Mouse (Mus musculus) heart, embryonic 14.5 days (tissue): ENCODE measurements around the gene Faah. TPM values are rescaled to one million over a fixed set of nuclear protein-coding genes. Genes with fewer than 3 reads are reported as not detected.
A peak's percentile ranks its signal among the peaks of the same experiment; 100 is the strongest.

Source experiments
- ATAC-seq: fragments of 200-750 bp; cut with Nextera tagmentation; 2 replicates; pipeline ENCODE4 v1.8.0; 2017; ENCODE audit warnings: low read depth, moderate TSS enrichment; ENCODE audit not compliant: insufficient number of reproducible peaks, insufficient read depth, low FRiP score
- H3K27ac ChIP-seq, 2 experiments: fragments of 200-500 bp in 1 of 2; fragments of 300-500 bp in 1 of 2; sonication (generic) in 1 of 2; replicated peaks in 1 of 2; 2 replicates each; pipeline ENCODE4 v1.5.1; 2012 to 2014; ENCODE audit warnings: low read depth in 2 of 2, low read length in 2 of 2, control low read depth in 1 of 2, mild to moderate bottlenecking in 1 of 2, mixed read lengths in 1 of 2; ENCODE audit not compliant: control insufficient read depth in 1 of 2, insufficient read depth in 1 of 2
- H3K27me3 ChIP-seq: fragments of 300-500 bp; sonication (generic); 2 replicates; pipeline ENCODE4 v1.6.1; 2014; ENCODE audit warnings: mild to moderate bottlenecking, low read length, control low read depth; ENCODE audit not compliant: control insufficient read depth, insufficient read depth
- H3K36me3 ChIP-seq: fragments of 300-500 bp; sonication (generic); 2 replicates; pipeline ENCODE4 v1.6.1; 2014; ENCODE audit warnings: mild to moderate bottlenecking, control low read depth, low read length, mixed read lengths; ENCODE audit not compliant: control insufficient read depth, insufficient read depth
- H3K4me1 ChIP-seq, 2 experiments: fragments of 200-500 bp in 1 of 2; fragments of 300-500 bp in 1 of 2; sonication (generic) in 1 of 2; 2 replicates each; pipeline ENCODE4 v1.6.1; 2012 to 2014; ENCODE audit warnings: low read length in 2 of 2, control low read depth in 1 of 2, mixed read lengths in 1 of 2; ENCODE audit not compliant: control insufficient read depth in 2 of 2, insufficient read depth in 2 of 2
- H3K4me2 ChIP-seq: fragments of 300-500 bp; sonication (generic); 2 replicates; pipeline ENCODE4 v1.6.1; 2014; ENCODE audit warnings: mild to moderate bottlenecking, low read length
- H3K4me3 ChIP-seq, 2 experiments: fragments of 200-500 bp in 1 of 2; fragments of 300-500 bp in 1 of 2; sonication (generic) in 1 of 2; 2 replicates each; pipeline ENCODE4 v1.5.1; 2012 to 2014; ENCODE audit warnings: low read length in 2 of 2, mild to moderate bottlenecking in 2 of 2, control low read depth in 1 of 2, low read depth in 1 of 2, moderate library complexity in 1 of 2; ENCODE audit not compliant: control insufficient read depth in 1 of 2, insufficient read depth in 1 of 2
- H3K9ac ChIP-seq: fragments of 300-500 bp; sonication (generic); 2 replicates; pipeline ENCODE4 v1.6.1; 2014; ENCODE audit warnings: mild to moderate bottlenecking, low read length
- H3K9me3 ChIP-seq: fragments of 300-500 bp; sonication (generic); 2 replicates; pipeline ENCODE4 v1.6.1; 2016; ENCODE audit warnings: low read length, control low read depth; ENCODE audit not compliant: control insufficient read depth
- WGBS: fragments of 180-500 bp; shearing (Covaris S2); extraction: QIAGEN DNeasy Blood & Tissue Kit; methylation state at CpG from one replicate; pipeline ENCODE4 v1.1.7; 2014; 5-methylcytosine and 5-hydroxymethylcytosine counted together
- polyA plus RNA-seq: library from polyadenylated mRNA; unstranded; fragments of >200 nt; fragmentation: Nextera tagmentation; extraction: Ambion mirVana; gene quantifications from 2 replicates; pipeline ENCODE4 v1.2.1, GENCODE M21; 2014

Faah gene
- polyA plus RNA-seq, 1 experiment from 2014 or later = 1.9 TPM

GRCm38 (mm10) chr4:116017300-116017901 is 325 bp downstream of the Faah start:
- H3K36me3 ChIP-seq = no peaks in the 10 kb centered on the region
- ATAC-seq = peak; percentile 68
- H3K4me2 ChIP-seq = peak overlapping the region; percentile 100
- 0 out of 4 replicates have a peak, but pooled peaks cover 3 to 5% of the 10 kb centered on the region in 2 experiments for H3K4me1 ChIP-seq
- H3K9me3 ChIP-seq = no peaks in the 10 kb centered on the region
- peak overlapping the region; percentile 62 to 66 for H3K4me3 ChIP-seq
- H3K27me3 ChIP-seq = peaks cover 52% of the 10 kb centered on the region
- WGBS = under 1% methylated on average over 60 of the region's 60 CpGs
- H3K27ac ChIP-seq = no peak overlapping the region
- peak overlapping the region; percentile 68 for H3K9ac ChIP-seq

- Histone ChIP-seq H3K4me1 (0 out of 4 replicates have a peak, but pooled peaks cover 3 to 5% of the 10 kb centered on the region in 2 experiments), H3K4me3 (peak overlapping the region; percentile 62 to 66), H3K9me3 (no peaks in the 10 kb centered on the region), H3K36me3 (no peaks in the 10 kb centered on the region), H3K27ac (no peak overlapping the region), H3K4me2 (peak overlapping the region; percentile 100), H3K27me3 (peaks cover 54% of the 10 kb centered on the region), H3K9ac (peak overlapping the region; percentile 68)
- 13% methylated on average over 16 of the region's 16 CpGs for WGBS
- ATAC-seq = no peak
Observed at GRCm38 (mm10) chr4:116016862-116017299, 845 bp downstream of the Faah start.

GRCm38 (mm10) chr4:116016396-116016795 is 1.3 kb downstream of the Faah start:
- H3K27ac ChIP-seq = no peak overlapping the region
- no peaks in the 10 kb centered on the region for H3K36me3 ChIP-seq
- H3K4me3 ChIP-seq = no peak overlapping the region; a peak in 1 of 4 replicates
- WGBS = 57% methylated on average over 3 of the region's 3 CpGs
- no peak for ATAC-seq
- H3K4me1 ChIP-seq = 0 out of 4 replicates have a peak, but pooled peaks cover 3 to 5% of the 10 kb centered on the region in 2 experiments
- no peak overlapping the region for H3K9ac ChIP-seq
- no peaks in the 10 kb centered on the region for H3K9me3 ChIP-seq
- peaks cover 54% of the 10 kb centered on the region for H3K27me3 ChIP-seq
- H3K4me2 ChIP-seq = peak overlapping the region; percentile 100

DNA sequence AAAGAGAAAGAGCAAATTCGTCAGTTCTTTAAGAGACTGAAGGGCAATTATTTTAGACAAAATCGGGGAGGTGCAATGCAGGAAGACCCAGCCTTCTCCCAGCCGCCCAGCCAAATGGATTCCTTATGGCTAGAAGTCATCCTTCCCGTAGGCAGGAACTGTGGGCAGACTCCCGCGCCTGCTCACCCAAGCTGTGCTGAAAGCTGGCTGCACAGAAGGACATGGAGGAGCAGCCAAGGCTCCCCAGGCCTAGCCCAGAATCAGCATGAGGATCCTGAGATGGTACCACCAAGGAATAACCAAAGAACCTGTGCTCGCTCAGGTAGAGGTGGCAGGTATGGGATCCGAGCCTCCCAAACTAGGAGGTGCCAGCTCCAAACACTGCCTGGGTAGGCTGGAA is 1.7 kb downstream of the Faah start:
- H3K4me3 ChIP-seq = no peak overlapping the region
- H3K36me3 ChIP-seq = no peaks in the 10 kb centered on the region
- H3K9me3 ChIP-seq = no peaks in the 10 kb centered on the region
- H3K27me3 ChIP-seq = peaks cover 54% of the 10 kb centered on the region
- H3K4me2 ChIP-seq = no peak overlapping the region
- H3K9ac ChIP-seq = no peak overlapping the region
- ATAC-seq = no peak
- H3K4me1 ChIP-seq = 0 out of 4 replicates have a peak, but pooled peaks cover 3 to 5% of the 10 kb centered on the region in 2 experiments
- H3K27ac ChIP-seq = no peak overlapping the region
- WGBS = 57% methylated on average over 8 of the region's 8 CpGs

DNA sequence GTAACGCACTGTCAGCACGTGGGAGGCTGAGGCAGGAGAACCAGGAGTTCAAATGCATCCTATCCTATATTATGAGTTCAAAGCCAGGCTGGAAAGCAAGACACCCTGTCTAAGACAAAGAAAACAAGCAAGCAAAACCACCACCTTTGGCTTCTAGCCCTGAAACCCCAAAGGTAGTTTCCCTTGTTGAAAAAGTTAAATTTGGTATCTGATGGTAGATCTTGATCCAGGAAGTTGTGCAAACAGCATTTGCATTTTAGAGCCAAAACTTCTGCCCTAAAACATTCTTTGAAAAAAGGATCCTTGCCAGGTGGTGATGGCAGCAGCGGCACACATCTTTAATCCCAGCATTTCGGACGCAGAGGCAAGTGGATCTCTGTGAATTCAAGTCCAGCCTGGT is 2.2 kb downstream of the Faah start:
- no peak for ATAC-seq
- Histone ChIP-seq H3K36me3 (no peaks in the 10 kb centered on the region), H3K27ac (no peak overlapping the region), H3K9me3 (no peaks in the 10 kb centered on the region), H3K4me2 (no peak overlapping the region), H3K4me3 (no peak overlapping the region), H3K9ac (no peak overlapping the region), H3K27me3 (peaks cover 54% of the 10 kb centered on the region), H3K4me1 (0 out of 4 replicates have a peak, but pooled peaks cover 3 to 5% of the 10 kb centered on the region in 2 experiments)
- 75% methylated on average over 5 of the region's 5 CpGs for WGBS

- Histone ChIP-seq H3K4me3 (no peak overlapping the region), H3K27me3 (peaks cover 18% of the 10 kb centered on the region), H3K4me2 (no peak overlapping the region), H3K27ac (no peak overlapping the region), H3K9me3 (no peaks in the 10 kb centered on the region), H3K36me3 (no peaks in the 10 kb centered on the region), H3K9ac (no peak overlapping the region), H3K4me1 (peaks cover 0 to 7% of the 10 kb centered on the region in 2 experiments; a peak in 2 of 4 replicates)
- WGBS = 71% methylated on average over 8 of the region's 8 CpGs
- ATAC-seq = no peak
Observed at GRCm38 (mm10) chr4:116010186-116010585, 7.5 kb downstream of the Faah start.

- no peaks in the 10 kb centered on the region for H3K27me3 ChIP-seq
- no peak for ATAC-seq
- no peaks in the 10 kb centered on the region for H3K36me3 ChIP-seq
- WGBS = 60% methylated on average over 4 of the region's 4 CpGs
- no peak overlapping the region for H3K9ac ChIP-seq
- H3K4me1 ChIP-seq = peaks cover 5 to 12% of the 10 kb centered on the region in 2 experiments; a peak in 2 of 4 replicates
- no peaks in the 10 kb centered on the region for H3K9me3 ChIP-seq
- H3K4me3 ChIP-seq = no peak overlapping the region
- H3K27ac ChIP-seq = no peak overlapping the region
- no peak overlapping the region for H3K4me2 ChIP-seq
Observed at GRCm38 (mm10) chr4:116001206-116001605, 16.5 kb downstream of the Faah start.
